Mouse (Mus musculus) bone marrow, adult 2 months (tissue): ENCODE data around the gene Fbxo46.

Experiments
- CTCF ChIP-seq: fragments of 200-500 bp; IDR thresholded peaks from 2 replicates; pipeline ENCODE4 v1.5.1; 2011; ENCODE audit warnings: low read length, control low read depth; ENCODE audit not compliant: control insufficient read depth, insufficient read depth
- POLR2A ChIP-seq: fragments of 200-500 bp; IDR thresholded peaks from 2 replicates; pipeline ENCODE4 v1.6.1; 2011; ENCODE audit warnings: low read depth, mild to moderate bottlenecking, control low read depth, low read length, borderline replicate concordance; ENCODE audit not compliant: control insufficient read depth

DNA sequence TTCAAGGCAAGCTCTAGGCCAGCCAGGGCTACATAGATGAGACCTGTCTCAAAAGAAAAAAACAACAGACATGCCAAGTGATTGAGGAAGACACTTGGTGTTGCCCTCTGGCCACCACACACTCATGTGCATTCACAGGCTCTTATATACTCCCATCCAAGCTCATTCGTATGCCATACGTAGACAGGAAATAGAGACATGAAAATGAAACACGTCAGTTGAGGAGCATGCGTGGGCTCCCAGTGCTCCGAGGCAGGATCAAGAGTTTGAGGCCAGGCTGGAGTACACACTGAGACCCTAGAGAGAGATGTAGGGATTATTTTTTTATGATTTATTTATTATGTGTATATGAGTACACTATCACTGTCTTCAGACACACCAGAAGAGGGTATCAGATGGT lies 9.7 kb downstream of the Fbxo46 start:
- TF ChIP-seq CTCF (no peak), POLR2A (no peak)
